Mouse (Mus musculus) cerebellum, adult 2 months (tissue): Measurements from ENCODE around the gene Pld3.

Source experiments
- CTCF ChIP-seq: fragments of 200-500 bp; IDR thresholded peaks from 2 replicates; pipeline ENCODE4 v1.5.1; 2011; ENCODE audit warnings: low read depth, mild to moderate bottlenecking, control low read depth, low read length, moderate library complexity, borderline replicate concordance; ENCODE audit not compliant: insufficient read depth
- POLR2A ChIP-seq: fragments of 200-500 bp; IDR thresholded peaks from 2 replicates; pipeline ENCODE4 v1.6.1; 2011; ENCODE audit warnings: low read length, control low read depth, borderline replicate concordance; ENCODE audit not compliant: insufficient read depth

DNA sequence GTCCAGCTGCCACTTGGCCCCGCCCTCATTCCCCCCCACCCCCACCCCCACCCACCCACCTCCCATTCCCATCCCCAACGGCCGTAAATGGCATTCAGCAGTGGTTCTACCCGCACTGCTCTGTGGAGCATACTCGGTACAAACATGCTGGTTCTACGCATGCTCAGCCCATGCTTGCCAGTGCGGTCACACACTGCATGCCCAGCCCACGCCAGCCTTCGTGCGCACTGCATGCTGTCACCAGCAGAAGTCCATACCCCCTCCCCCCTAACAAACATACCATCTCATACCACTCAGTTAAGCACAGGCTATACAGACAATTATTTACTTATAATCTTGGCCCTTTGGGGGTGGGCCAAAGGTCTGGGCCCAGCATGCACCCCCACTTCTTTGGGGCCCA, 21.3 kb downstream of the Pld3 start:
- TF ChIP-seq CTCF (no peak), POLR2A (no peak)
